Mouse (Mus musculus) spleen, adult 12 weeks (tissue): Measurements from ENCODE around the gene Sh3pxd2a.

Source experiments
- DNase-seq: peaks from one replicate; pipeline ENCODE4 v3.0.0; 2022; ENCODE audit warnings: low spot score

The Sh3pxd2a gene

GRCm38 (mm10) chr19:47337191-47337590, 127.0 kb downstream of the Sh3pxd2a start:
- no peak for DNase-seq

GRCm38 (mm10) chr19:47335262-47335661, 128.9 kb downstream of the Sh3pxd2a start:
- no peak for DNase-seq

GRCm38 (mm10) chr19:47334713-47335112, 129.5 kb downstream of the Sh3pxd2a start:
- no peak for DNase-seq

GRCm38 (mm10) chr19:47330743-47331227, 133.4 kb downstream of the Sh3pxd2a start:
- DNase-seq = peak; percentile 40

- DNase-seq = no peak
Measured at GRCm38 (mm10) chr19:47329102-47329501, 135.1 kb downstream of the Sh3pxd2a start.

- DNase-seq = no peak
Measured at GRCm38 (mm10) chr19:47327896-47328882, 136.0 kb downstream of the Sh3pxd2a start.

GRCm38 (mm10) chr19:47325881-47326280, 138.3 kb downstream of the Sh3pxd2a start:
- no peak for DNase-seq

GRCm38 (mm10) chr19:47323096-47323849, 140.9 kb downstream of the Sh3pxd2a start:
- DNase-seq = no peak

- no peak for DNase-seq
Measured at GRCm38 (mm10) chr19:47320331-47320668, 143.9 kb downstream of the Sh3pxd2a start.

GRCm38 (mm10) chr19:47319521-47320330, 144.5 kb downstream of the Sh3pxd2a start:
- DNase-seq = no peak

- no peak for DNase-seq
Measured at GRCm38 (mm10) chr19:47319061-47319460, 145.1 kb downstream of the Sh3pxd2a start.

- no peak for DNase-seq
Measured at GRCm38 (mm10) chr19:47317063-47317938, 146.9 kb downstream of the Sh3pxd2a start.

- no peak for DNase-seq
Measured at GRCm38 (mm10) chr19:47316288-47317062, 147.7 kb downstream of the Sh3pxd2a start.

GRCm38 (mm10) chr19:47315917-47316265, 148.3 kb downstream of the Sh3pxd2a start:
- DNase-seq = no peak

GRCm38 (mm10) chr19:47315091-47315916, 148.9 kb downstream of the Sh3pxd2a start:
- no peak for DNase-seq

GRCm38 (mm10) chr19:47314076-47314941, 149.9 kb downstream of the Sh3pxd2a start:
- DNase-seq = no peak

GRCm38 (mm10) chr19:47313387-47314075, 150.7 kb downstream of the Sh3pxd2a start:
- no peak for DNase-seq

GRCm38 (mm10) chr19:47311162-47311561, 153.0 kb downstream of the Sh3pxd2a start:
- no peak for DNase-seq
